Mouse (Mus musculus) C2C12 (cell line): ENCODE results near the gene Prpf38b. TPM values are rescaled to one million over a fixed set of nuclear protein-coding genes. Genes with fewer than 3 reads are reported as not detected.
A peak's percentile ranks its signal among the peaks of the same experiment; 100 is the strongest.

Source experiments
- H3K27me3 ChIP-seq: one replicate; pipeline ENCODE4 v1.6.1; 2011; ENCODE audit not compliant: control insufficient read depth, insufficient read depth, insufficient read length
- H3K36me3 ChIP-seq: one replicate; pipeline ENCODE4 v1.6.1; 2011; ENCODE audit not compliant: control insufficient read depth, insufficient read depth
- H3K4me3 ChIP-seq: one replicate; pipeline ENCODE4 v1.5.1; 2011; ENCODE audit warnings: mild to moderate bottlenecking, control low read depth; ENCODE audit not compliant: poor library complexity, insufficient read depth, severe bottlenecking
- H3K79me2 ChIP-seq: one replicate; pipeline ENCODE4 v1.6.1; 2011; ENCODE audit not compliant: control insufficient read depth, insufficient read depth
- H3K79me3 ChIP-seq: one replicate; pipeline ENCODE4 v1.6.1; 2011; ENCODE audit warnings: low read depth, control low read depth
- H3ac ChIP-seq: one replicate; pipeline ENCODE3; 2011; ENCODE audit warnings: low read depth; ENCODE audit not compliant: control insufficient read depth, insufficient read length
- CEBPB ChIP-seq: IDR thresholded peaks from one replicate; pipeline ENCODE4 v1.6.1; 2011; ENCODE audit warnings: low read depth, mild to moderate bottlenecking, control low read depth, moderate library complexity
- CTCF ChIP-seq: IDR thresholded peaks from one replicate; pipeline ENCODE4 v1.5.1; 2011; ENCODE audit not compliant: control insufficient read depth, insufficient read depth, insufficient read length
- FOSL1 ChIP-seq: IDR thresholded peaks from one replicate; pipeline ENCODE4 v1.8.0; 2011; ENCODE audit warnings: mild to moderate bottlenecking, low read length; ENCODE audit not compliant: poor library complexity, insufficient read depth, severe bottlenecking
- MAX ChIP-seq: IDR thresholded peaks from one replicate; pipeline ENCODE4 v1.6.1; 2011; ENCODE audit warnings: mild to moderate bottlenecking, control low read depth
- MYOD1 ChIP-seq: IDR thresholded peaks from one replicate; pipeline ENCODE4 v1.6.1; 2011; ENCODE audit warnings: low read depth; ENCODE audit not compliant: control insufficient read depth, insufficient read length
- MYOG ChIP-seq: IDR thresholded peaks from one replicate; pipeline ENCODE4 v1.6.1; 2011; ENCODE audit not compliant: control insufficient read depth, insufficient read length; ENCODE audit errors: extremely low read depth
- USF1 ChIP-seq: IDR thresholded peaks from one replicate; pipeline ENCODE4 v1.6.1; 2011; ENCODE audit warnings: low read depth, mild to moderate bottlenecking, control low read depth, moderate library complexity
- polyA plus RNA-seq: library from polyadenylated mRNA; unstranded; fragments of >200 nt; fragmentation: generic; extraction: Trizol; gene quantifications from one replicate; pipeline ENCODE4 v1.2.1, GENCODE M21; 2012; ENCODE audit warnings: missing spikeins

The Prpf38b gene
- polyA plus RNA-seq, 1 experiment = 19.5 TPM

DNA sequence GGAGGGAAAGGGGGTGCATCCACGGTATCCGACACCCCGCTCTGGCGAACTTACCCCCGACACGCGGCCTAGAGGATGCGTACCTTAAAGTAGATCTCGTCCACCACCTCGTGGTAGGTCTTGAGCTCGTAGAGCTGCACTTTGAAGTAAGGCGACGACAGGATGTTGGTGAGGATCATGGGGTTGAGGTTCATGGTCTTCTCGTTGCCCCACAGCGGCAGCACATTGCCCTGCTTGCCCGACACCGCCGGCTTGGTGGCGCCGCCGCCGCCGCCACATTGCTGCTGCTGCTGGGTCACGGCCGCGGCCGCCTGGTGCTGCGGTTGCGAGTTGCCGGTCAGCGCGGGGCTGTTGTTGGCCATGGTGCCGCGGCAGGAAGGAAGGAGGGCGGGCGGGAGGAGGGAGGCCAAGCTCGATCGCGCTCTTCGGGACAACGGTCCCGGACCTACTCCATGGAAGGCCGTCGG lies 413 bp downstream of the Prpf38b start:
- Histone ChIP-seq H3K4me3 (peak overlapping the region; percentile 97), H3K27me3 (no peaks in the 10 kb centered on the region), H3K79me2 (peaks cover 64% of the 10 kb centered on the region), H3K36me3 (peaks cover 40% of the 10 kb centered on the region), H3ac (peak overlapping the region; percentile 90), H3K79me3 (peaks cover 45% of the 10 kb centered on the region)
- TF ChIP-seq CTCF (peak; percentile 43), CEBPB (no peak)

DNA sequence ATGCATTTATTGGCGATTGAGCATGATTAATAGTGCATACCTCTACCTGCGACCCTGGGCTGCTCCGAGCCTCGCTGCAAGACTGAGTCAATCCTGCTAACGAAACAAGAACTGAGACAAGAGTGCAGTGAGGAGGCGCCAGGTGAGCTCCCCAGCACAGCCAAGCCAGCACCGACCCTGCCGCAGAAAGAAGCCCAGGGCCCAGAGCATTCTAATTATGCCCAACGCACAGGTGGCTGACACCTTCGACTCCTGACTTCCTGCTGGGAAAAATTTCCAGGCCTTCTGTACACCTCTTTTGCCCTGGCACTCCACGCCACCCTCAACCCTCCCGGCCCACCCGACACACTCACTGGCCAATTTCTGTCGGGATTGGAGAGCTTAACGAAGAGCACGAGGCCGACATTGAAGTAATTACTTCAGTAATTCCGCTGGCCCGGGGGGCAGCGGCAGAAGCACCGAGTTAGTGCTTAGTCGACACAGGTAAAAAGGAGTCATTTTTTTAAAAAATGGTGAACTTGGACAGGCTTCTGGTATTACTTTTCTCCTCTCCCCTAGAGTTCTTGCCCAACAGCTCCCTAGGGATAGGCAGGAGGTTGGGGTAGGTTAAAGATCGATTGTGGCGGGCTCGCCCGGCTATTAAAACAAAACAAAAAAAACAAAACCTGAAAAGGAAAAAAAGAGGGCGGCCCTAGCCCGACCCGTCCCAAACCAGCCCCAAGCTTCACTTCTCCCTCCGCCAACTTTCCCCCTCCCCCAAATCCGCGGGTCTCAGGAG lies 1.0 kb downstream of the Prpf38b start:
- Histone ChIP-seq H3K79me3 (peaks cover 51% of the 10 kb centered on the region), H3ac (peak overlapping the region; percentile 90), H3K36me3 (peaks cover 46% of the 10 kb centered on the region), H3K27me3 (no peaks in the 10 kb centered on the region), H3K79me2 (peaks cover 70% of the 10 kb centered on the region), H3K4me3 (peak overlapping the region; percentile 97)
- TF ChIP-seq MYOD1 = no peak
- peak; percentile 25 for TF ChIP-seq CEBPB
- no peak for TF ChIP-seq MYOG
- no peak for TF ChIP-seq CTCF
- TF ChIP-seq FOSL1 = no peak

DNA sequence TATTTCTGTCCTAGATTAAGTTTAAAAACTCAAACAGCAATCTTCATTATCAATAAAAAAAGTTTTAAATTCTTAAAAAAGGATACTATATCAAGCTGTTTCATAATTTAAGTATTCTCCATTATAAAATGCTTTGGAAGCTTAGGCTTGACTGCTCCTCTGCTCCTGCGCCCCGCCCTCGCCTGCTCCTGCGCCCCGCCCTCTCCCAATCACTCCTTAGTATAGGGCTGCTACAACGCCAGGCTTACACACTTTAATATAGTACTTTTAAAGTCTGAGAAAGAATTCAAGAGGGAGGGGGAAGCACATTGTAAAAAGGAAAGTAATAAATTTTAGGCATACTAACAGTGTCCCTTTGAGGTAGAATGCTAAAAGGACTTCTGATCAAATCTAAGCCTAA lies 8.6 kb downstream of the Prpf38b start:
- H3K27me3 ChIP-seq = no peaks in the 10 kb centered on the region
- H3K79me2 ChIP-seq = peaks cover 35% of the 10 kb centered on the region
- peaks cover 17% of the 10 kb centered on the region for H3K79me3 ChIP-seq
- peaks cover 77% of the 10 kb centered on the region for H3K36me3 ChIP-seq
- H3ac ChIP-seq = no peak overlapping the region
- H3K4me3 ChIP-seq = no peak overlapping the region
- TF ChIP-seq CEBPB = no peak
- no peak for TF ChIP-seq MAX
- TF ChIP-seq MYOG = no peak
- TF ChIP-seq CTCF = no peak
- no peak for TF ChIP-seq MYOD1
- no peak for TF ChIP-seq FOSL1
- TF ChIP-seq USF1 = no peak

GRCm38 (mm10) chr3:108902038-108902437 lies 9.5 kb downstream of the Prpf38b start:
- peaks cover 68% of the 10 kb centered on the region for H3K36me3 ChIP-seq
- TF ChIP-seq CEBPB = no peak
- TF ChIP-seq MYOD1 = no peak
- no peaks in the 10 kb centered on the region for H3K27me3 ChIP-seq

GRCm38 (mm10) chr3:108900681-108901080 lies 10.8 kb downstream of the Prpf38b start:
- Histone ChIP-seq H3K79me3 (peaks cover 3% of the 10 kb centered on the region), H3K27me3 (no peaks in the 10 kb centered on the region), H3K79me2 (peaks cover 13% of the 10 kb centered on the region), H3K36me3 (peaks cover 54% of the 10 kb centered on the region), H3K4me3 (no peak overlapping the region), H3ac (no peak overlapping the region)
- TF ChIP-seq CEBPB (no peak), FOSL1 (no peak), USF1 (no peak), MYOD1 (no peak), CTCF (no peak), MAX (no peak), MYOG (no peak)

More at GRCm38 (mm10) chr3:108902038-108902437, 9.5 kb downstream of the Prpf38b start:
- peaks cover 26% of the 10 kb centered on the region for H3K79me2 ChIP-seq
- no peak overlapping the region for H3ac ChIP-seq
- no peak overlapping the region for H3K4me3 ChIP-seq
- peaks cover 9% of the 10 kb centered on the region for H3K79me3 ChIP-seq

DNA sequence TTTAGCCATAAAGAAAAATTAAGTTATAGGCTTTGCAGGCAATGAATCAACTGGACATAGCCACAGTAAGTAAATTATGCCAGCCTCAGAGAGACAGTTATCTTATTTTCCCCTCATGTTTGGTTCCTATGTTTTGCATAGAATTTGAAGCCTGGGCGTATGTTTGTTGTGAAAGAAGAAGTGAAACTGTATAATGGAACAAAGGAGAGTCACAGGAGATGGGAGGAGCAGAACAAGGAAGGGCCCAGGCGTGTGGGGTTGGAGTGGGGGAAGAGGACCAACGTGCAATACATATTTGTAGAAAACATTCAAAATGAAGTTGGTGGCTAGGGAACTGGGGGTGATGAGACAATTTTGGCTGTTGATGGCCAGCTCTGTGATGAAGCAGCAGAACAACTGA lies 11.4 kb downstream of the Prpf38b start:
- peaks cover 49% of the 10 kb centered on the region for H3K36me3 ChIP-seq
- H3K79me3 ChIP-seq = no peaks in the 10 kb centered on the region
- no peaks in the 10 kb centered on the region for H3K27me3 ChIP-seq
- no peak overlapping the region for H3ac ChIP-seq
- H3K4me3 ChIP-seq = no peak overlapping the region
- TF ChIP-seq MAX = no peak
- TF ChIP-seq MYOG = no peak
- no peak for TF ChIP-seq USF1
- TF ChIP-seq CTCF = no peak
- no peak for TF ChIP-seq FOSL1
- TF ChIP-seq CEBPB = no peak
- no peak for TF ChIP-seq MYOD1
- H3K79me2 ChIP-seq = peaks cover 7% of the 10 kb centered on the region
